Mouse (Mus musculus): Measurements from ENCODE around the gene Hnrnpu.

GRCm38 (mm10) chr1:178329946-178330345, 7.7 kb downstream of the Hnrnpu start:
- TF ChIP-seq CTCF (IDR thresholded peaks at IDR 0.05) (no peak), POLR2A (IDR thresholded peaks at IDR 0.05; ENCODE audit: insufficient read depth, low read depth, low read length) (no peak), EP300 (IDR thresholded peaks at IDR 0.05; ENCODE audit: insufficient read depth, low read depth, low read length) (no peak)
